Mouse (Mus musculus): Measurements from ENCODE around the gene Galntl5. TPM values are rescaled to one million over a fixed set of nuclear protein-coding genes. Genes with fewer than 3 reads are reported as not detected.

The Galntl5 gene
- total RNA-seq, 2 experiments from 2014 or later: not detected

GRCm38 (mm10) chr5:25262266-25262665 lies 81.0 kb downstream of the Galntl5 start:
- no peak for TF ChIP-seq CTCF (IDR thresholded peaks at IDR 0.05)
- H3K27ac ChIP-seq: no peak overlapping the region
- no peak for DNase-seq
- H3K4me3 ChIP-seq: no peak overlapping the region
- intact Hi-C loops (cut with DNase I): no loop called here

GRCm38 (mm10) chr5:25268258-25268888 lies 87.1 kb downstream of the Galntl5 start:
- intact Hi-C loops (cut with DNase I): no loop called here
- DNase-seq: no peak
- TF ChIP-seq CTCF (IDR thresholded peaks at IDR 0.05): no peak
- no peak overlapping the region for H3K4me3 ChIP-seq
- no peak overlapping the region for H3K27ac ChIP-seq

Small RNAs within 50 kb of the gene (microRNA-seq; reads per million reads assigned to microRNA genes)
- gene Gm26051: not detected

Other genes with a start within 250 kb of the Galntl5 start
- gene Prkag2, start 80.8 kb upstream of the Galntl5 start, total RNA-seq (2021): 10 to 100 TPM; 10.7 to 11.0 TPM
- gene Galnt11, start 40.4 kb downstream of the Galntl5 start, total RNA-seq (2021): 10 to 100 TPM; 10.9 to 13.0 TPM
- not detected for gene E130116L18Rik, start 41.7 kb downstream of the Galntl5 start, total RNA-seq (2021)

Data from gastrocnemius, adult 2 months (tissue).